Mouse (Mus musculus) brain, adult 2 months (tissue): ENCODE measurements at regions not wholly inside any gene's neighbourhood (a gene's known extent, or its start where the extent isn't known, plus 50 kb on each side); places are given as distances from the start of the nearest gene placed in this dataset.

Experiments
- DNase-seq: peaks from one replicate; pipeline ENCODE4 v3.0.0; 2011; ENCODE audit warnings: low read depth, low spot score

DNA sequence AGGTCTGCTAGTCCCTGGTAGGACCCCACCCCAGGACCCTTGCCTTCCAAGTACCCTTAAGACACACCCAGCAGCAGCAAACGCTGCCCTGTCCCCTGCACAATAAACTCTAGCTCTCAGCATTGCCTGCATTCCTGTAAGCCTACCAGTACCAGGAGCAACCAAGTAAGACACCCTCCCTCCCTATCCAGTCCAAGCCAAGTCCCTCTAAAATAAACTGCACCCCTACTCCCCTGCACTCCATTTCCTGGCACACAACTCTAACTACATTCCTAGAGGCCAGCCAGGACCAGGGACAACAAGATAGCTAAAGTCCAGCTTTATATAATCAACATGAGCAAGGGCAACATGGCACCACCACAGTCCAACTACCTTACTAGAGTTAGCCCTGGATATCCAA lies 103.5 kb downstream of the Ids start:
- no peak for DNase-seq

DNA sequence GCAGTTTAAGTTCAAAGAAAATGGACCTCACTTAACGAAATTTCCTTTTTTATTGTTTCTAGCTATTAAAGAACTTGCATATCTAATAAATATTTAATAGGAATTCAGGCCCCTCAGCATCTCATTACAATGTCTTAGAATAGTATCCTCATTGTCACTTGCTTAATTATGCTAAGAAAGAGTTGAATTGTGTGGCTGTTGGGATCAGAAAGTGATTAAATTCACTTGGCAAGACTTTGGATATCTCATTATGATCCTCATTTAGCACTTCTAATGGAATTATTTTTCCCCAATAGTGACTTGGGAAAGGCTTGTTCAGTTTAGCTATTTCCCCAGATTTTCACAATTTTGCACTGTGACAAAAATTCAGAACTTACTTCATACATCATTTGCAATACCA lies 148.9 kb downstream of the Ids start:
- no peak for DNase-seq

DNA sequence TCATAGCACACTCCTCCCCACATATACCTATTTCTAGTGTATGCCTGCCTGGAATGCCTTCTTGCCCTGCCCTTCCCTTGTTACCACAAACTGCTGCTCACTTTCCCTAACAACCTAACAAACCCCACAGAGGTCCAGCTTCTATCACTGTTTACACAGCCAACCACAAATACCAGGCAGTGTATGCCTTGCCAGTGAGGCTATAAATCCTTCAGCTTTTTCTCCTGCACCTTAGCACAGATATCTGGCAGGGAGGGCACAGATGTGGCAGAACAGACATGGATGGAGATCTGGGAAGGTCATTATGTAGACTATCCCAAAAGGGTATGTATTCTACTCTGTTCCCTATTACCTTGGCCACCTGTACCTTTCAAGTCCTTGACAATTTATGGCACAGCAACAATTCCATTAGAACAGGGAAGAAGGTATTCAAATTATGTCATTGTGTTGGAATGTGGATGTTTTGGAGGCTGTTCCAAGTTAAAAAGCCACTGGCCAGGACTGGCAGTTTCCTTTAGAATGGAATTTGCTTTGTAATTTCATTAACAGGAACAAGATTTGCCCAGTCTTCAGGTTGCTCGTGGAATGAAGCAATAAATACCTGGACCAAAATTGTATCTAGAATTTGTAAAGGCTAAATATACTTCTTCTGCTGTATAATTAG lies 180.3 kb downstream of the Ids start:
- no peak for DNase-seq

DNA sequence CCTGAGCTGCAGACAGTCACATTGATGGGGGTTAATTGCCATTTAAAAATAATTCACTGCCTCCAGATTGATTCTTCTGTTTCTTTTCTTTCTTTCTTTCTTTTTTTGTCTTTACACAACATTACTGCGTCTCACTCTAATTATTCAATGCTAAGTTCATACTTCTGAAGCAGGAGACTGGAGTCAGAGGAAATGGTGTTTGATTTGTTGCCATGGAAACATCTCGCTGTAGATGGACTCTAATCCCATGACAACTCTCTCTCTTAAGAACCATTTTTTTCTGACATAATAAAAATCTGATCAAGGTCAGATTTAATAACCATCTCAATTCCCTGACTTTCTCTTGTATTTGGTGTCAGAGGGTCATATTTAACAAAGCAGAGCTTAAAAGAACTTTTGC lies 195.1 kb downstream of the Ids start:
- no peak for DNase-seq

- peak; percentile 69 for DNase-seq
Observed at GRCm38 (mm10) chrX:70161011-70161410, 203.9 kb downstream of the Ids start.
